Mouse (Mus musculus) E14TG2a.4 (cell line): ENCODE data around the gene Depdc5.

Experiments
- H3K27me3 ChIP-seq: 2 replicates; pipeline ENCODE4 v1.6.1; 2014; ENCODE audit warnings: low read length, control low read depth; ENCODE audit not compliant: insufficient read depth
- H3K36me3 ChIP-seq: 2 replicates; pipeline ENCODE4 v1.6.1; 2014; ENCODE audit warnings: low read length, control low read depth; ENCODE audit not compliant: insufficient read depth
- H3K4me1 ChIP-seq: replicated peaks from 2 replicates; pipeline ENCODE4 v1.6.1; 2014; ENCODE audit warnings: low read depth, low read length, control low read depth
- H3K4me3 ChIP-seq: replicated peaks from 2 replicates; pipeline ENCODE4 v1.5.1; 2014; ENCODE audit warnings: mild to moderate bottlenecking, low read length
- H3K9me3 ChIP-seq: 2 replicates; pipeline ENCODE4 v1.6.1; 2014; ENCODE audit warnings: low read length, control low read depth
- CTCF ChIP-seq: conservative IDR thresholded peaks from 2 replicates; pipeline ENCODE4 v1.5.1; 2014; ENCODE audit warnings: low read length
- NANOG ChIP-seq: IDR thresholded peaks from 2 replicates; pipeline ENCODE4 v1.6.1; 2014; ENCODE audit warnings: borderline replicate concordance, low read length, mixed read lengths
- POU5F1 ChIP-seq: IDR thresholded peaks from 2 replicates; pipeline ENCODE4 v1.6.1; 2014; ENCODE audit warnings: low read length, borderline replicate concordance

Depdc5 gene

GRCm38 (mm10) chr5:32998783-32999182, 135.3 kb downstream of the Depdc5 start:
- TF ChIP-seq CTCF: no peak
- TF ChIP-seq POU5F1: no peak
- no peak for TF ChIP-seq NANOG
- H3K27me3 ChIP-seq: peaks cover 49% of the 10 kb centered on the region
- H3K9me3 ChIP-seq: no peaks in the 10 kb centered on the region
- no peaks in the 10 kb centered on the region for H3K4me1 ChIP-seq
- no peak overlapping the region for H3K4me3 ChIP-seq
- H3K36me3 ChIP-seq: no peaks in the 10 kb centered on the region

- Histone ChIP-seq H3K4me1 (peaks cover 11% of the 10 kb centered on the region), H3K36me3 (no peaks in the 10 kb centered on the region), H3K27me3 (peaks cover 41% of the 10 kb centered on the region), H3K9me3 (no peaks in the 10 kb centered on the region), H3K4me3 (no peak overlapping the region)
- TF ChIP-seq POU5F1 (no peak), NANOG (no peak), CTCF (no peak)
These were observed 137.6 kb downstream of the Depdc5 start for GRCm38 (mm10) chr5:33001111-33001510.

- Histone ChIP-seq H3K27me3 (peaks cover 37% of the 10 kb centered on the region), H3K4me3 (no peak overlapping the region), H3K4me1 (peaks cover 19% of the 10 kb centered on the region), H3K36me3 (no peaks in the 10 kb centered on the region), H3K9me3 (no peaks in the 10 kb centered on the region)
- TF ChIP-seq NANOG: no peak
- TF ChIP-seq CTCF: no peak
- TF ChIP-seq POU5F1: no peak
These were observed 139.3 kb downstream of the Depdc5 start for GRCm38 (mm10) chr5:33002781-33003180.

GRCm38 (mm10) chr5:33003500-33003899, 140.0 kb downstream of the Depdc5 start:
- no peak overlapping the region for H3K4me3 ChIP-seq
- TF ChIP-seq POU5F1 (no peak), NANOG (no peak)
- H3K4me1 ChIP-seq: peaks cover 19% of the 10 kb centered on the region
- no peaks in the 10 kb centered on the region for H3K9me3 ChIP-seq
- peaks cover 31% of the 10 kb centered on the region for H3K27me3 ChIP-seq
- no peaks in the 10 kb centered on the region for H3K36me3 ChIP-seq

GRCm38 (mm10) chr5:33004110-33004509, 140.6 kb downstream of the Depdc5 start:
- Histone ChIP-seq H3K36me3 (no peaks in the 10 kb centered on the region), H3K9me3 (no peaks in the 10 kb centered on the region), H3K4me3 (no peak overlapping the region), H3K27me3 (peaks cover 30% of the 10 kb centered on the region), H3K4me1 (peaks cover 24% of the 10 kb centered on the region)
- TF ChIP-seq NANOG: no peak
- no peak for TF ChIP-seq CTCF
- TF ChIP-seq POU5F1: no peak

- Histone ChIP-seq H3K9me3 (no peaks in the 10 kb centered on the region), H3K36me3 (no peaks in the 10 kb centered on the region), H3K4me1 (peaks cover 39% of the 10 kb centered on the region), H3K27me3 (peaks cover 32% of the 10 kb centered on the region), H3K4me3 (no peak overlapping the region)
- TF ChIP-seq POU5F1: no peak
- no peak for TF ChIP-seq NANOG
- TF ChIP-seq CTCF: no peak
These were observed 142.1 kb downstream of the Depdc5 start for GRCm38 (mm10) chr5:33005442-33006145.

- no peaks in the 10 kb centered on the region for H3K9me3 ChIP-seq
- no peaks in the 10 kb centered on the region for H3K36me3 ChIP-seq
- TF ChIP-seq NANOG: no peak
- no peak for TF ChIP-seq CTCF
- no peak for TF ChIP-seq POU5F1
- H3K27me3 ChIP-seq: peaks cover 23% of the 10 kb centered on the region
- no peak overlapping the region for H3K4me3 ChIP-seq
- H3K4me1 ChIP-seq: peaks cover 50% of the 10 kb centered on the region
These were observed 143.2 kb downstream of the Depdc5 start for GRCm38 (mm10) chr5:33006670-33007069.

GRCm38 (mm10) chr5:33007371-33007770, 143.9 kb downstream of the Depdc5 start:
- Histone ChIP-seq H3K36me3 (no peaks in the 10 kb centered on the region), H3K27me3 (peaks cover 19% of the 10 kb centered on the region), H3K4me1 (peaks cover 57% of the 10 kb centered on the region), H3K9me3 (no peaks in the 10 kb centered on the region), H3K4me3 (no peak overlapping the region)
- TF ChIP-seq POU5F1 (no peak), NANOG (no peak), CTCF (no peak)

- H3K27me3 ChIP-seq: peaks cover 9% of the 10 kb centered on the region; the same call in 1 of the 2 replicates
- no peak overlapping the region for H3K4me3 ChIP-seq
- no peaks in the 10 kb centered on the region for H3K9me3 ChIP-seq
- no peaks in the 10 kb centered on the region for H3K36me3 ChIP-seq
- H3K4me1 ChIP-seq: peaks cover 76% of the 10 kb centered on the region
- TF ChIP-seq NANOG (no peak), POU5F1 (no peak), CTCF (no peak; the same call in 1 of the 2 replicates)
These were observed 145.8 kb downstream of the Depdc5 start for GRCm38 (mm10) chr5:33009301-33009700.
